Mouse (Mus musculus) megakaryocyte-erythroid progenitor cell, adult 5-6 weeks (primary cell): ENCODE results near the gene Gm3373. TPM values are rescaled to one million over a fixed set of nuclear protein-coding genes. Genes with fewer than 3 reads are reported as not detected.
"Not testable (repeated sequence)": the region's sequence is repeated elsewhere in the genome, so short reads cannot be mapped to it uniquely, and the experiment has no call there.

Source experiments
- ATAC-seq: replicated peaks from 2 replicates; pipeline ENCODE4 v1.8.0; 2016; ENCODE audit warnings: mild to moderate bottlenecking, inconsistent platforms; ENCODE audit not compliant: severe bottlenecking, poor library complexity, low FRiP score, low TSS enrichment
- total RNA-seq, 2 experiments: library from RNA; stranded (forward) in 1 of 2; stranded (reverse) in 1 of 2; fragments of 200-1000, 215-1000 nt in 1 of 2; fragments of >200 nt in 1 of 2; fragmentation: Nextera tagmentation in 1 of 2; gene quantifications; 2 replicates each; pipeline ENCODE4 v1.2.3; 2014 to 2017

Gene Gm3373
- total RNA-seq (2014; fragmentation: Nextera tagmentation) (not detected in 2 replicates), total RNA-seq (2017) (not detected in 2 replicates)

DNA sequence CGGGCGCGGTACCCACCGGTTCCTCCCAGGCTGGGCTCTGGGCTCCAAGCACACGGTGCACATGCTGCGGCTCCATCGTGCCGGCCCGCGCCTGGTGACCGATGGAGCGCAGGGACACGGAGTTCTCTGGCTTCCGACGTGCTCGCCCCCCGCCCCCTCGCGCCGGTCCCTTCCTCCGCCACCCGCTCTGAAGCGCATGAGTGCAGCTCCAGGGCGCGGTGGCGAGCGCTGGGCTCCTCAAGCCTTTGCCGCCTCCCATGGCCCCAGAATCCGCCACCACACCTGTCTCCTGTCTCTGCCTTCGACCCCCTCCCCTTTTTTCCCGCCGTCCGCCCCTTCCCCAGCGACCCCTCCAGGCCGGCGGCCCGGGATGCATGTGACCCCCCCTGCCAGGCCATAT lies at the start of gene Gm3373:
Gm3373 (minus strand) TSS at position 101 of the 400 bp plus-strand sequence.
- ATAC-seq, result not testable (repeated sequence)

DNA sequence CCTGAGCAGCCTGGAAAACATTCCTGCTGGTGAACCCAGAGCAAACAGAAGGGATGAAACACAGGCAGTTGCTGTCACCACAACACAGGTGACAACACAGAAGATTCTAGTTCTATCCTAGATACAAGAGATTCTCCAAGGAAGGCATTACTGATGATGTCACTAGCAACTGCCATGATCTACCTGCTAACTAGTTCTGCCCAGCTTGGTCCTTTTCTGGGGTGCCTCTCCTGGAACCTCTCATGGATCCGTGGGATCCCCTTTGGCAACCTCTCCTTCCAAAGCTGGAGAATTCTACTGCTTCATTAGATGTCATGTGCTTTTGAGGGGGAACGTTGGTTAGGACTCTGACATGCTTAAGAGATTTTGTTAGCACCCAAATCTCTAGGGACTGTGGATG lies 54.0 kb downstream of the Gm3373 start, which contains the start of gene Gm9603:
Gm9603 (minus strand) TSS at position 101 of the 400 bp plus-strand sequence.
- ATAC-seq, result not testable (repeated sequence)

Other genes starting within 250 kb of the Gm3373 start
- not detected in 2 replicates for gene Gm3488, start 239.9 kb downstream of the Gm3373 start, total RNA-seq (2014; fragmentation: Nextera tagmentation)
- not detected in 2 replicates for gene Gm3488, start 239.9 kb downstream of the Gm3373 start, total RNA-seq (2017)
- not detected in 2 replicates for gene Gm3532, start 203.1 kb downstream of the Gm3373 start, total RNA-seq (2014; fragmentation: Nextera tagmentation)
- gene Gm3532, start 203.1 kb downstream of the Gm3373 start, total RNA-seq (2017), result not detected in 2 replicates
- gene Gm8265, start 108.5 kb downstream of the Gm3373 start, total RNA-seq (2014; fragmentation: Nextera tagmentation), result not detected in 2 replicates
- not detected in 2 replicates for gene Gm8265, start 108.5 kb downstream of the Gm3373 start, total RNA-seq (2017)
- not detected in 2 replicates for gene Gm9603, start 54.1 kb downstream of the Gm3373 start, total RNA-seq (2014; fragmentation: Nextera tagmentation)
- not detected in 2 replicates for gene Gm9603, start 54.1 kb downstream of the Gm3373 start, total RNA-seq (2017)
- gene Gm3383, start 66.4 kb upstream of the Gm3373 start, total RNA-seq (2014; fragmentation: Nextera tagmentation), result not detected in 2 replicates
- gene Gm3383, start 66.4 kb upstream of the Gm3373 start, total RNA-seq (2017), result not detected in 2 replicates
- not detected in 2 replicates for gene Gm3424, start 88.8 kb upstream of the Gm3373 start, total RNA-seq (2014; fragmentation: Nextera tagmentation)
- not detected in 2 replicates for gene Gm3424, start 88.8 kb upstream of the Gm3373 start, total RNA-seq (2017)
- not detected in 2 replicates for gene Gm8237, start 138.8 kb upstream of the Gm3373 start, total RNA-seq (2014; fragmentation: Nextera tagmentation)
- gene Gm8237, start 138.8 kb upstream of the Gm3373 start, total RNA-seq (2017), result not detected in 2 replicates
- not detected in 2 replicates for gene Gm3248, start 220.2 kb upstream of the Gm3373 start, total RNA-seq (2014; fragmentation: Nextera tagmentation)
- gene Gm3248, start 220.2 kb upstream of the Gm3373 start, total RNA-seq (2017), result not detected in 2 replicates
- not detected in 2 replicates for gene Gm3453, start 237.6 kb upstream of the Gm3373 start, total RNA-seq (2014; fragmentation: Nextera tagmentation)
- gene Gm3453, start 237.6 kb upstream of the Gm3373 start, total RNA-seq (2017), result not detected in 2 replicates